8 mouse cellular contexts compared by ENCODE assay signal in the genomic region with DNA sequence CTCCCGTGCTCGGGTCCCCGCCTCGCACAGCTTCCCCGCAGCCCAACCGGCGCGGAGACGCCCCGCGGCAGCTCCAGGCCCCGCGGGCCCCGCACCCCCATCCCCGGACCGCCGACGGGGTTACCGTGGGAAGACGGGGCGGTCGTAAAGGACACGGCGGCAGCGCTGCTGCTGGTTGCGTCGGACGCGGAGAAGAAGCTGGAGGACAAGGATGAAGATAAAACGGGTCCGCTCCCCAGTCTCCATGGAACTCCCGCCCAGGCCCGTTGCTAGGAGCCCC. TPM values are rescaled to one million over a fixed set of nuclear protein-coding genes. Genes with fewer than 3 reads are reported as not detected.
DNase-seq lines count a peak whose midpoint lies in the region; ATAC-seq and TF ChIP-seq lines count a peak whose summit lies in the region.

No protein-coding gene starts in this region.

- TF ChIP-seq CTCF in lung, embryonic 14.5 days (IDR thresholded peaks at IDR 0.05; ENCODE audit: low read depth) = no peak
- no peak for TF ChIP-seq CTCF in embryonic fibroblast, embryonic 13.5 days (IDR thresholded peaks at IDR 0.05; ENCODE audit: borderline replicate concordance, insufficient read depth, low read length)

- H3K4me2 ChIP-seq in lung, embryonic 14.5 days = peak overlapping the region; percentile 94
- peak overlapping the region; percentile 70 for H3K4me2 ChIP-seq in limb, embryonic 12.5 days
- H3K4me2 ChIP-seq in neural tube, embryonic 15.5 days = peak overlapping the region; percentile 94

- no peaks in the 10 kb centered on the region for H3K9me3 ChIP-seq in lung, embryonic 14.5 days (ENCODE audit: low read depth, low read length)
- no peaks in the 10 kb centered on the region for H3K9me3 ChIP-seq in limb, embryonic 12.5 days
- H3K9me3 ChIP-seq in neural tube, embryonic 15.5 days (replicated peaks) = no peaks in the 10 kb centered on the region

- H3K4me3 ChIP-seq in lung, embryonic 14.5 days (ENCODE audit: low read depth, low read length) = peak overlapping the region; percentile 97
- H3K4me3 ChIP-seq in embryonic fibroblast, embryonic 13.5 days (ENCODE audit: insufficient read depth, low read length) = peak overlapping the region; percentile 66
- peak overlapping the region; percentile 98 for H3K4me3 ChIP-seq in limb, embryonic 12.5 days (replicated peaks)
- peak overlapping the region; percentile 99 for H3K4me3 ChIP-seq in neural tube, embryonic 15.5 days (replicated peaks)

- ATAC-seq in lung, embryonic 14.5 days (ENCODE audit: insufficient read depth) = no peak
- ATAC-seq in limb, embryonic 12.5 days (ENCODE audit: insufficient number of reproducible peaks, insufficient read depth, low FRiP score, low TSS enrichment, low read depth) = peak; percentile 44; the same call in 1 of the 2 replicates
- peak; percentile 75 for ATAC-seq in neural tube, embryonic 15.5 days (ENCODE audit: low FRiP score)

- peak overlapping the region; percentile 96 for H3K9ac ChIP-seq in lung, embryonic 14.5 days
- peak overlapping the region; percentile 95 for H3K9ac ChIP-seq in limb, embryonic 12.5 days (replicated peaks)
- peak overlapping the region; percentile 98 for H3K9ac ChIP-seq in neural tube, embryonic 15.5 days (replicated peaks)

- no peaks in the 10 kb centered on the region for H3K27me3 ChIP-seq in lung, embryonic 14.5 days (ENCODE audit: insufficient read depth, low read length)
- H3K27me3 ChIP-seq in limb, embryonic 12.5 days = no peaks in the 10 kb centered on the region
- no peaks in the 10 kb centered on the region for H3K27me3 ChIP-seq in neural tube, embryonic 15.5 days (replicated peaks)

- no peak for TF ChIP-seq POLR2A in embryonic fibroblast, embryonic 13.5 days (IDR thresholded peaks at IDR 0.05; ENCODE audit: low read depth, low read length)

- H3K36me3 ChIP-seq in lung, embryonic 14.5 days (ENCODE audit: insufficient read depth) = no peaks in the 10 kb centered on the region
- H3K36me3 ChIP-seq in limb, embryonic 12.5 days = no peaks in the 10 kb centered on the region
- no peaks in the 10 kb centered on the region for H3K36me3 ChIP-seq in neural tube, embryonic 15.5 days

- WGBS in lung, embryonic 14.5 days = 1% methylated on average over 33 of the region's 33 CpGs
- WGBS in limb, embryonic 12.5 days = under 1% methylated on average over 33 of the region's 33 CpGs
- 0% methylated on average over 33 of the region's 33 CpGs for WGBS in neural tube, embryonic 15.5 days

- no peak for DNase-seq in lung, embryonic 14.5 days
- no peak for DNase-seq in lung, postnatal 36 days
- DNase-seq in right cerebral cortex, postnatal 14 days = no peak
- no peak for DNase-seq in adrenal gland, postnatal 36 days
- DNase-seq in urinary bladder, postnatal 14 days (ENCODE audit: low spot score) = no peak

- peak overlapping the region; percentile 81 for H3K27ac ChIP-seq in lung, embryonic 14.5 days (ENCODE audit: low read depth)
- no peak overlapping the region for H3K27ac ChIP-seq in embryonic fibroblast, embryonic 13.5 days (ENCODE audit: insufficient read depth, low read length)
- H3K27ac ChIP-seq in limb, embryonic 12.5 days = peak overlapping the region; percentile 88
- H3K27ac ChIP-seq in neural tube, embryonic 15.5 days (replicated peaks) = peak overlapping the region; percentile 97

- no peaks in the 10 kb centered on the region for H3K4me1 ChIP-seq in lung, embryonic 14.5 days (ENCODE audit: insufficient read depth)
- no peaks in the 10 kb centered on the region; the same call in 1 of the 2 replicates for H3K4me1 ChIP-seq in embryonic fibroblast, embryonic 13.5 days (ENCODE audit: control insufficient read depth, insufficient read depth, low read length)
- H3K4me1 ChIP-seq in limb, embryonic 12.5 days (replicated peaks) = peaks cover 22% of the 10 kb centered on the region
- peaks cover 40% of the 10 kb centered on the region for H3K4me1 ChIP-seq in neural tube, embryonic 15.5 days

RNA-seq across cellular contexts. Expression of gene Tbpl1, which starts 0.8 kb away (rescaled TPM):
- 60.8 and 63.5 TPM in 2 replicates for polyA plus RNA-seq in lung, embryonic 14.5 days (2014; fragmentation: Nextera tagmentation; extraction: Ambion mirVana)
- polyA plus RNA-seq in embryonic fibroblast, embryonic 13.5 days (2011; ENCODE audit: insufficient read length, low read depth, missing spikeins) = 53.2 and 54.7 TPM in 2 replicates
- 76.9 and 77.6 TPM in 2 replicates for polyA plus RNA-seq in limb, embryonic 12.5 days (2016; fragmentation: Nextera tagmentation; extraction: Ambion mirVana)
- 72.4 and 88.3 TPM in 2 replicates for polyA plus RNA-seq in neural tube, embryonic 15.5 days (2015; fragmentation: Nextera tagmentation; extraction: Ambion mirVana)
- total RNA-seq in adrenal gland, postnatal 36 days (2021) = 10 to 100 TPM; 31.0 to 34.6 TPM
